Mouse (Mus musculus): Measurements from ENCODE around the gene Sumo1.

Sumo1 gene

GRCm38 (mm10) chr1:59670641-59671168 lies at the start of gene Sumo1:
TSS of gene Sumo1 (minus strand) at chr1:59670834.
- peak; percentile 93 for DNase-seq (ENCODE audit: low read depth)

- DNase-seq (ENCODE audit: low read depth) = peak; percentile 75
These were observed 49.3 kb upstream of the Sumo1 start for GRCm38 (mm10) chr1:59719900-59720299.

GRCm38 (mm10) chr1:59701766-59702165 lies 31.1 kb upstream of the Sumo1 start:
- peak; percentile 41 for DNase-seq (ENCODE audit: low read depth)

- no peak for DNase-seq (ENCODE audit: low read depth)
These were observed 27.6 kb upstream of the Sumo1 start for GRCm38 (mm10) chr1:59698207-59698606.

- DNase-seq (ENCODE audit: low read depth) = no peak
These were observed 27.1 kb upstream of the Sumo1 start for GRCm38 (mm10) chr1:59697751-59698150.

- DNase-seq (ENCODE audit: low read depth) = no peak
These were observed 19.8 kb upstream of the Sumo1 start for GRCm38 (mm10) chr1:59690467-59690866.

- DNase-seq (ENCODE audit: low read depth) = peak; percentile 52
These were observed 16.9 kb upstream of the Sumo1 start for GRCm38 (mm10) chr1:59687493-59687892.

- peak; percentile 99 for DNase-seq (ENCODE audit: low read depth)
These were observed 14.5 kb upstream of the Sumo1 start, which contains the start of gene Nop58 for GRCm38 (mm10) chr1:59684819-59685755. TSS of gene Nop58 (plus strand) at chr1:59684971.

GRCm38 (mm10) chr1:59683926-59684818 lies 13.5 kb upstream of the Sumo1 start:
- peak; percentile 29 for DNase-seq (ENCODE audit: low read depth)

- DNase-seq (ENCODE audit: low read depth) = no peak
These were observed 3.0 kb upstream of the Sumo1 start for GRCm38 (mm10) chr1:59673661-59674060.

GRCm38 (mm10) chr1:59669962-59670630 lies 538 bp downstream of the Sumo1 start:
- DNase-seq (ENCODE audit: low read depth) = peak; percentile 69

- DNase-seq (ENCODE audit: low read depth) = no peak
These were observed 1.8 kb downstream of the Sumo1 start for GRCm38 (mm10) chr1:59668871-59669270.

GRCm38 (mm10) chr1:59663456-59664135 lies 7.0 kb downstream of the Sumo1 start:
- DNase-seq (ENCODE audit: low read depth) = no peak

GRCm38 (mm10) chr1:59656244-59657171 lies 14.1 kb downstream of the Sumo1 start:
- peak; percentile 63 for DNase-seq (ENCODE audit: low read depth)

GRCm38 (mm10) chr1:59653243-59653911 lies 17.3 kb downstream of the Sumo1 start:
- DNase-seq (ENCODE audit: low read depth) = no peak

GRCm38 (mm10) chr1:59651201-59651819 lies 19.3 kb downstream of the Sumo1 start:
- DNase-seq (ENCODE audit: low read depth) = no peak

GRCm38 (mm10) chr1:59646502-59646901 lies 24.1 kb downstream of the Sumo1 start:
- DNase-seq (ENCODE audit: low read depth) = peak; percentile 48

- DNase-seq (ENCODE audit: low read depth) = no peak
These were observed 28.1 kb downstream of the Sumo1 start for GRCm38 (mm10) chr1:59642488-59642887.

- no peak for DNase-seq (ENCODE audit: low read depth)
These were observed 32.3 kb downstream of the Sumo1 start for GRCm38 (mm10) chr1:59638371-59638770.

Data from 416B (cell line).